Mouse (Mus musculus): ENCODE measurements around the gene Slc25a34. TPM values are rescaled to one million over a fixed set of nuclear protein-coding genes. Genes with fewer than 3 reads are reported as not detected.

Gene Slc25a34
- not detected in 2 replicates for polyA plus RNA-seq (2012)

GRCm38 (mm10) chr4:141623666-141624065 is at the start of gene Slc25a34:
Slc25a34 (minus strand) TSS chr4:141623821.
- TF ChIP-seq GATA1 (IDR thresholded peaks at IDR 0.05; ENCODE audit: low read length) = no peak

DNA sequence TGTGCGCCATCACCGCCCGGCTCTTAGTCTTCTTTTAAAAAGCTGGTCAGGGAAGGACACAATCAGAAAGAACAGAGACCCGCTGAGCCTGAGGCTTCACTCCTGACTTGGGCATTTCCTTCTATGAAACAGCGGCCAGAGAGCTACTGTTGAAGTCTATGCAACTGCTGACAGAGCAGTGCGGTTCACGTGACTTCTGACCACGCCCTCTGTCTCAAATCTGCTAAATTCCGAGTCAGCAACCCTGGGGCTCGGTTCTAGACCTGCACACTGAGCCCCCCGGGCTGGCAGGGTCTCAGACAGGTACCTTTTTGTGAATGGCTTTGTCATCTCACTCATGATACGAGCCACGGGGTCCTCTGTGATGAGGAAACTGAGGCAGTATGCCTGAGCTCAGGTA is 48.7 kb upstream of the Slc25a34 start:
- TF ChIP-seq GATA1 (IDR thresholded peaks at IDR 0.05; ENCODE audit: low read length) = no peak

- TF ChIP-seq GATA1 (IDR thresholded peaks at IDR 0.05; ENCODE audit: low read length) = no peak
These were observed 47.8 kb upstream of the Slc25a34 start for GRCm38 (mm10) chr4:141671389-141671788.

DNA sequence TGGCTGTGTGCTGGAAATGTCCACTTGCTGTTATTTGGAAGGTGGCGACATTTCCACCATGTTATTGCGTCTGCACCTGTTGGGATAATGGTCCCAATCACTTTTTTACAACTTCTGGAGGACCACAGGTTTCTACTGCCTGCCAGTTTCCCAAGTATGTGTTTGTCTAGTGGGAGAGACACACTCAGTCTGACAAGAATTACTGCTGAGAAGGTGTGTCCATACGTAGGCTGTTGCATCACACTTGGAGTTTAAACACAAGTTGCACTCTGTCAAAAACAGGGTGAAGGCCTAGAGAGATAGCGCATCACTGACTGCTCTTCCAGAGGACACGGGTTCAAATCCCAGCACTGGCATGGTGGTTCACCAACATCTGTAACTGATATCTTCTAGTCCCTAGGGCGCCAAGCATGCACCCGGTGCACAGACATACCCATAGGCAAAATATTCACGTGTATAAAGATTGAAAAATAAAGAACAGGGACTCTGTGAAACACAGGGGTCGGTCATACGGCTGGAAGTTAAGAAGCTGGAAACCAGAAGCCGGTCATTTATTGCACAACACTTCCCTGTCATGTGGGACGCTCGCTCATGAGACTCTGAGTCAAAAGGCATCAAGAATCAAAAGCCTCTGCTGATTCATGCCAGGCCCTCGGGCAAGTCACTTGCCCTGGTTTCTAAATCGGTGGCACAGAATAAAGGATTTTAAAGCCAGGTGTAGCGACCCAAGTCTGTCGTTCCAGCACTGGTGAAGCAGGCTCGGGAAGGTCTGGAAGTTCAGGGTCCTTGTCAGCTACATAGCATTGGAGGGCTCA is 46.5 kb upstream of the Slc25a34 start:
- no peak for TF ChIP-seq GATA1 (IDR thresholded peaks at IDR 0.05; ENCODE audit: low read length)

DNA sequence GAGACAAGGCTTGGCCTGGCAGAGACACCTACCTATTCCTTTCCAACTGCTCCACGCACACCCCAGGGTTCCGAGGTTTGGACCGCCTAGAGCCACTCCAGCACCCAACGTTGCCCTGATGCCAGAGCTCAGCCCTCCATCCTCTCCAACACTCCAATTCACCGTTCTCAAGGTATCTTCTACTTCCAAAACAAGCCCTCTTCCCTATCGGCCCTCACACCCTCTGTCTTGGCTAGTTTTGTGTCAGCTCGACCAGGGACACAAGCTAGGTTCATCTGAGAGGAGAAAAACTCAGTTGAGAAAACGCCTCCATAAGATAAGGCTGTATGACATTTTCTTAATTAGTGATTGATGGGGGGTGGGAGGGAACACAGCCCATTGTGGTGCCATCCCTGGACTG is 41.2 kb upstream of the Slc25a34 start, which contains the start of gene Plekhm2:
Gene Plekhm2, minus strand, starts transcription at position 101 of the 400 bp plus-strand sequence.
- TF ChIP-seq GATA1 (IDR thresholded peaks at IDR 0.05; ENCODE audit: low read length) = no peak

DNA sequence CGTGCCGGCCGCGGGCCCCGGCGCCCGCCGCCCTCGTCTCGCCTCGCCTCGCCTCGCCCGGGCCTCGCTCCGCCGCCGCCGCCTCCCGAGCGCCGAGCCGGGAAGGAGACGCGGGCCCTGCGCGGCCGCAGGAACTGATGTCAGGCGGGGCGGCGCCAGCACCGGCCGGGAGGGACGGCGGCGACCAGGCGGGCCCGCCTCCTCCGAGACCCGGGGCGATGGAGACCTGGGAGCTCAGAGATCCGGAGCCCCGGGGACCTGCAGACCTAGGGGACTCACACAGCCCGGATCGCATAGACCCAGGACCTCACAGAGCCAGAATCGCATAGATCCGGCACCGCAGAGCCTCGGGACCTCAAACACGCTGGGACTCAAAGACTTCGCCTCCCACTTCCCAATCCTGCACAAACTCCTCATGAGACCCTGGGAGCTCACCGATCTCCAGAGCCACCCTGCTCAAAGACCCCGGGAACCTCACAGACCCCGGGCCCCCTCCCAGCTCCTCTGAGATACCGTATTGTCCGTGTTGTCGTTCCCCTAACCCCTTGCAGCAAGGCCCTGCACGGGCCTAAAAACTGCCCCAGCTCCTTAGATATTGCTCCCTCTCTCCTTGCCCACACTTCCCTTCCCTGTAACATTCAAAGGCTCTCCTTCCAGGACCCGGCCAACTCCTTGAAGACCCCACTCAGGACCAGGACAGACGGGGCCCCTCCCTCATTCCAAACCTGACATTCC is 40.6 kb upstream of the Slc25a34 start:
- no peak for TF ChIP-seq GATA1 (IDR thresholded peaks at IDR 0.05; ENCODE audit: low read length)

DNA sequence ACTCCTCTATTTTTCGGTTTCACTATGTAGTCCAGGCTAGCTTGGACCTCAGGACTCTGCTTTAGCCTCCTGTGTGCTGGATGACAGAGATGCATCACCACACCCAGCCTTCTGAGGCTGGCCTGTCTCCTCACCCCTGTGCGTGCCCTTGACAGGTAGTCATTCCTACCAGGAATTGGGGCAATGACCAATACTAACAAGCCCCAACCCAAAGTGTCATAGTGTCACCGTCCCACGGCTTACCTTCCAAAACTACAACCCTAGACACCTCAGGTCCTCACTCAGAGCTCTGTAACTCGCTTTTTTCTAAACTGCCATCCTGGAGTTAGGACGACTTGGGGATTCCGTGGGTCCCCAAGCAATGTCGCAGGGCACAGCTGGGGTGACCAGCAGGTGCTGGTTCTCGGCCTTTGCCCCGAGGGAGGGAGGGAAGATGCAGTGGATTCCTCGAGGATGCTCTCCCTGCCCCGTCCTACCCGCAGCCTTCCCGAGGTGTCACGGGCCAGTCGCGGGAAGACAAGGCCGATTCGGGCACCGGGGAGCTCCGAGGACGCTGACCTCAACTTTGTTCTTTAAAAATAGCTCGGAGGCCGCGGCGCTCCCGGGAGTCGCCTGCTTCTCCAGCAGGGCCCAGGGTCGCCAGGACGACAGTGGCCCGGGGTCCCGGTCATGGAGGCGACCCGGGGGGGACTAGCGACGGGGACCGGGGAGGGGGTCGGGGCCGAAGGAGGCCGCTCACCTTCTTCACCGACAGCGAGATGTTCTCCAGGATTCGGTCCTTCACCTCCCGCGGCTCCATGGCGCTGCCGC is 39.7 kb upstream of the Slc25a34 start:
- TF ChIP-seq GATA1 (IDR thresholded peaks at IDR 0.05; ENCODE audit: low read length) = no peak

DNA sequence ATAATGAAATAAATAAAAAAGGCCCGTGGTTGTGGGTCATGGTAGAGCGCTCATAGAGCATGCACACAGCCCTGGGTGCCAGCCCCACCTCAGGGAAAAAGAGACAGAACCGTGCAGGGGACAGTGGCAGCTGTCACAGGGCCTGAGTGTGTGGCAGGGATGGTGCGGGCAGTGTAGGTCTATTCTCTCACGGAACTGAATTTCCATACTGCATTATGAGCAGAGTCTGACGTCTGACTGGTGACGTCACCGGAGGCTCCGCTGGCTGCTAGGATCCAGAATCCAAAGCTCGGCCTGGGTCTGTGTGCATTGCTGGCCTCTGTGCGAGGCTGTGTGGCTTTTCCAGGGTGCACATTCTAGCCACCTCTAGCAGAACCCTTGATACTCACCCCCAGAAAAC is 37.3 kb upstream of the Slc25a34 start:
- TF ChIP-seq GATA1 (IDR thresholded peaks at IDR 0.05; ENCODE audit: low read length) = no peak

DNA sequence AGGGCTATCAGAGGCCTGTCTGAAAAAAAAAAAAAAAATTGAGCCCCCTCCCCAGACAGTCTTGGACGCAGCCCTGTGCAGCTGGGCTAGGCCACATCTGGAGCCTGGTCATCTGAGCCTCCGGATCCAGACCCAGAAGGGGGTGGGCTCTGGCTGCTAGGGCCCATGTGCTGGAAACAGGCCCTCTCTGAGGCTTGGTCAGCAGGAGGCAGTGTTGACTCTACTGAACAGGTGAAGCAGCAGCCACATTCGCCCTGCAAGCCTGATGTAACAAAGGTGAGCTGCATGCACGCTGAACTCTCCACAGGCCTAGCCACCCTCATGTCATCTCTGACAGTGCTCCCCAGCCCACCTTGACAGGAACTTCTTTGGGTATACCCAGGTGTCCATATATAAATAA is 36.1 kb upstream of the Slc25a34 start:
- TF ChIP-seq GATA1 (IDR thresholded peaks at IDR 0.05; ENCODE audit: low read length) = no peak

GRCm38 (mm10) chr4:141658846-141659484 is 35.3 kb upstream of the Slc25a34 start:
- no peak for TF ChIP-seq GATA1 (IDR thresholded peaks at IDR 0.05; ENCODE audit: low read length)

GRCm38 (mm10) chr4:141656932-141657331 is 33.3 kb upstream of the Slc25a34 start:
- TF ChIP-seq GATA1 (IDR thresholded peaks at IDR 0.05; ENCODE audit: low read length) = no peak

DNA sequence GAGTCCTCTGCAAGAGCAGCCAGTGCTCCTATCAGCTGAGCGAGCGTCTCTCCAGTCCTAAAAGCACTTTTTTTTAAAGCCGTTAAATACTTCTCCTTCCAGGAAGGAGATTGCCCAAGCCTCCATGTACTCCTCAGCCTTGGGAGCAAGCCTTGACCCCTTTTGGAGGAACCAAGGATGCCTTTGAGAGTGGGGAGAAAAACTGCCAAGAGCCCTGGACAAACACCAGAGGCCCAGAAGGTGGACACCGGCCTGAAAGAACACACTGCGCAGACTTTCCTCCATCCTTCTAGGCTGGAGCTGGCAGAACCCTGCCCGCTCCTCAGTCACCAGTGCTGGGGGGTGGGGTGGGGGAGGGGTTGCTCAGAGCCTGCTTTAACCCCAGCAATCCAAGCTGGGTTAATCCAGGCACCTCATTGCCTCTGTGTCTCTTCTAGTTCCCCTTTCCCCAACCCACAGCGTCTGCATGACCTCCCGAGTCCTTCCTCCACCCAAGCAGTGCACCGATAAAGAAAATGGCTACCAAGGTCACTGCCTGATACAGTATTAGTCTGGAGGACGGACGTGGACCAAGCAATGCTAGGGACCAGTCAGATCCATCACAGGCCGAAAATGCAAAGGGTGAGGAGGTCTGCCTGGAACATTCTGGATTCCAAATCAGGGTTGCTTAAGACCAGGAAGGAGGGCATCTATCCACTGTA is 32.4 kb upstream of the Slc25a34 start:
- no peak for TF ChIP-seq GATA1 (IDR thresholded peaks at IDR 0.05; ENCODE audit: low read length)

DNA sequence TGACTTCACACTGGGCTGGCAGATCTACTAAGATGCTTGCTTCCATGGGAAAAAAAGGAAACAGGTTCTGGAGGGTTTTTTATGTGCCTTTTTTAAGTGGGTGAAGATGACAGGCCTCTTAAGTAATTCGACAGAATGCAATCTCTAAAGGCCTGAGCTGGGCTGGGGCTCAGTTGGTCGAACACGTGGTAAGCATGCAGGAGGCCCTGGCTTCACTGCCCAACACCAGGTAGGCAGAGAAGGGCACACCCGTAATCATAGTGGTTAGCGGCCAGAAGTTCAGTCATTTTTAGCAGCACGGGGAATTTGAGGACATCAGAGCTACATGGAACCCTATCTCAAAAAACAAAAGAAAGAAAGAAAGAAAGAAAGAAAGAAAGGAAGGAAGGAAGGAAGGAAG is 30.9 kb upstream of the Slc25a34 start:
- no peak for TF ChIP-seq GATA1 (IDR thresholded peaks at IDR 0.05; ENCODE audit: low read length)

GRCm38 (mm10) chr4:141653813-141654212 is 30.2 kb upstream of the Slc25a34 start:
- TF ChIP-seq GATA1 (IDR thresholded peaks at IDR 0.05; ENCODE audit: low read length) = no peak

DNA sequence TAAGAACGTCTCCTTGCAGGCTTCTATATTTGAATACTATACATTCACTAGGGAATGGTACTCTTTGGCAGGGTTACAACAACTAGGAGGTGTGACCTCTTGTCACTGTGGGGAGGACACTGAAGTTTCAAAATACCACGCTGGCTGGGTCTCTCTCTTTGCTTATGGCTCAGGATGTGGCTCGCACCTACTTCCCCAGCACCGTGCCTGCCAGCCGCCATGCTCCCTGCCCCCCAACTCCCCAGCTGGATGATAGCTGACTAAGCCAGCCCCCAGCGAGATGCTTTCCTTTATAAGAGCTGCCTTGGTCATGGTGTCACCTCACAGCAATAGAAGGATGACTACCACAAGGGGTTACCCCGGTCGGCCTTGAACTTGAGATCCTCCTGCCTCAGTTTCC is 29.4 kb upstream of the Slc25a34 start:
- no peak for TF ChIP-seq GATA1 (IDR thresholded peaks at IDR 0.05; ENCODE audit: low read length)
